Mouse (Mus musculus): ENCODE data around the gene Syngr1. TPM values are rescaled to one million over a fixed set of nuclear protein-coding genes. Genes with fewer than 3 reads are reported as not detected.

The Syngr1 gene
- total RNA-seq, 2 experiments from 2014 or later, result 0.22 to 3.9 TPM

- no peak for ATAC-seq (ENCODE audit: poor library complexity, severe bottlenecking)
Measured at GRCm38 (mm10) chr15:80087406-80088012, 3.6 kb upstream of the Syngr1 start.

- peak; percentile 92 for ATAC-seq (ENCODE audit: poor library complexity, severe bottlenecking)
Measured at GRCm38 (mm10) chr15:80088637-80089036, 2.5 kb upstream of the Syngr1 start.

DNA sequence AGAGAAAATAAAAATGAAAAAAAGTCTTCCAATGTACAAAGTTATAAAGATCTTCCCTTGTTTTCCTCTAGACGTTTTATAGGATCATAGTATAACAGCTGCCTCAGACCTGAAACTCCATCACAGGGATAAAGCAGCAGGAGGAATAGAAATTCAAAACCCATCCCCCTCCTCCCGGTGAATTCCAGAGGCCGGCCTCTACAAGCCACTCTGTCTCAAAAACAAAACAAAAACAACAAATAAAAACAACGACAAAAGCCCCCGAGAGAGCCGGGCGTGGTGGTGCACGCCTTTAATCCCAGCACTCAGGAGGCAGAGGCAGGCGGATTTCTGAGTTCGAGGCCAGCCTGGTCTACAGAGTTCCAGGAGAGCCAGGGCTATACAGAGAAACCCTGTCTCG, 979 bp upstream of the Syngr1 start:
- no peak for ATAC-seq (ENCODE audit: poor library complexity, severe bottlenecking)

DNA sequence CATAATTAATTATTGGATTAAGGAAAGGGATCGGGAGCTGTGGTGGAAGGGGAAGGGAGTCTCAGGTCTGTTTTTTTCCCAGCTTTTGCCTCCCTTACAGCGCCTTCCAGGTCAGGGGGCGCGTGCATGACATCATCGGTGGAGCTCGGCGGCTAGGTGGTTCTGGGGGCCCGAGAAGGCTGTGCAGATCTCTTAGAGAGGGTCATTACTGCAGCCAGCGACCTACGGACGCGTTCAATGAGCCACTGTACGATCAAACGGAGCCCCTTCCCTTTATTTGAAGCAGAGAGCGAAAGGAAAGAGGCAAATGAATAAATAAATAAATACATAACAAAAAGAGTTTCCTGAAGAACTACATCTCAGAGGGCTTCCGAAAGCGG, 403 bp upstream of the Syngr1 start:
- 0 out of 2 replicates have a peak, but pooled peaks have one; percentile 20 for ATAC-seq (ENCODE audit: poor library complexity, severe bottlenecking)

GRCm38 (mm10) chr15:80092041-80092441, 907 bp downstream of the Syngr1 start:
- ATAC-seq (ENCODE audit: poor library complexity, severe bottlenecking), result no peak

DNA sequence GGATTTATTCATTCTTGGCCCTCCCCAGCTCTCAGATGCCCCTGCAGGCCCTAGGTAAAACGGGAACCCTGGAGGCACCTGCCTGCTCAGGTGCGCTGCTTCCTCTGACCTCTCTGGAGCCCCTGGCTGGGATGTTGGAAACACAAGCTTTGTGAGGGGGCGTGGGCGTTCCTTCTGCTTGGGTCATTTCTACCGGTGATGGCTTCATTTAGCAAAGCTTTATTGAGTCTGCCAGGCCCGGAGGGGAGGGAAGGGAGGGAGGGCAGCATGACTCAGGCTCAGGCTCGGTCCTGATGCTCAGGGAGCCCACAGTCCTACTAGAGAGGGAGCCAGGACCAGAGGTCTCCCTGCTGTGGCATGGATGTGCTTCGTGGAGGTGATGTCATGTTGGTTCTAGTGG, 1.5 kb downstream of the Syngr1 start:
- ATAC-seq (ENCODE audit: poor library complexity, severe bottlenecking), result no peak

DNA sequence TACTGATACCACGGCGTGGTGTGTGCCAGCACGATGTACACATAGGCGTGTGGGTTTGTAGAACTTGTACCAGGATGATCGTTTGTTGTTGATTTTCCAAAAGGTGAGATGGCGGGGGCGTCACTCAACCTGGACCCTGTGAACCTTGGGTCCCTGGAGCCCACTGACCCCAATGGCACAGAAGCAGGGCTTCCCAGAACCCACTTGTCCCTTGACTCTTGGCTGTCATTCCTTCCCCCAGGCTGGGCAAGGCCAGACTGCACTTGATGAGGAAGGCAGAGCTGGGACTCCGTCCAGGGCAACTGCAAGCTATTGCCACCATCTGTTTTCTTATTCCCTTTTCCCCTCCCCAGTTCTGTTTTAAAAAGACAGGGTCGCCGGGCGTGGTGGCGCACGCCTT, 3.1 kb downstream of the Syngr1 start:
- no peak for ATAC-seq (ENCODE audit: poor library complexity, severe bottlenecking)

- no peak for ATAC-seq (ENCODE audit: poor library complexity, severe bottlenecking)
Measured at GRCm38 (mm10) chr15:80095596-80095995, 4.5 kb downstream of the Syngr1 start.

- no peak for ATAC-seq (ENCODE audit: poor library complexity, severe bottlenecking)
Measured at GRCm38 (mm10) chr15:80096406-80096805, 5.3 kb downstream of the Syngr1 start.

- ATAC-seq (ENCODE audit: poor library complexity, severe bottlenecking), result peak; percentile 60
Measured at GRCm38 (mm10) chr15:80096946-80097881, 6.1 kb downstream of the Syngr1 start.

- 0 out of 2 replicates have a peak, but pooled peaks have one; percentile 21 for ATAC-seq (ENCODE audit: poor library complexity, severe bottlenecking)
Measured at GRCm38 (mm10) chr15:80097999-80098461, 6.9 kb downstream of the Syngr1 start.

- no peak for ATAC-seq (ENCODE audit: poor library complexity, severe bottlenecking)
Measured at GRCm38 (mm10) chr15:80098809-80099208, 7.7 kb downstream of the Syngr1 start.

- ATAC-seq (ENCODE audit: poor library complexity, severe bottlenecking), result no peak
Measured at GRCm38 (mm10) chr15:80099477-80099876, 8.3 kb downstream of the Syngr1 start.

GRCm38 (mm10) chr15:80100196-80100595, 9.1 kb downstream of the Syngr1 start:
- ATAC-seq (ENCODE audit: poor library complexity, severe bottlenecking), result no peak

- ATAC-seq (ENCODE audit: poor library complexity, severe bottlenecking), result no peak
Measured at GRCm38 (mm10) chr15:80100871-80101270, 9.7 kb downstream of the Syngr1 start.

DNA sequence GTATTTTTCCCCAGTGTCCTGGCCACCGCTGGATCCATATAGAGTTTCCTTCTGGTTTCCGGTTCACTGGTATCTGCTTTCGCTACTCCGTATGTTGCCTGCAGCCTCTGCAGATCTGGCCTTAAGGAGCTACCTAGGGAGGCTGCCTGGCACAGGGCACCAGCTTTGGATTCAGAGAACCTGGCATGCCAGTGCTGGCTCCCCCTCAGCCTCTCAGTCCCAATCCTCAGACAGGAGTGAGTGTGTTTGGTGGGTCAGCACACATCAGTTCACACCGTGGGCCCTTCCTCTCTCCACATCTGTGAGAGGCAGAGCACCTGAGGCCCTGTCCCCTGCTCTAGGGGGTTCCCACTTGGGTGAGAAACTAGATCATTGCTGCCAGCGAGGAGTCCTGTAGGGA, 10.4 kb downstream of the Syngr1 start:
- no peak for ATAC-seq (ENCODE audit: poor library complexity, severe bottlenecking)

DNA sequence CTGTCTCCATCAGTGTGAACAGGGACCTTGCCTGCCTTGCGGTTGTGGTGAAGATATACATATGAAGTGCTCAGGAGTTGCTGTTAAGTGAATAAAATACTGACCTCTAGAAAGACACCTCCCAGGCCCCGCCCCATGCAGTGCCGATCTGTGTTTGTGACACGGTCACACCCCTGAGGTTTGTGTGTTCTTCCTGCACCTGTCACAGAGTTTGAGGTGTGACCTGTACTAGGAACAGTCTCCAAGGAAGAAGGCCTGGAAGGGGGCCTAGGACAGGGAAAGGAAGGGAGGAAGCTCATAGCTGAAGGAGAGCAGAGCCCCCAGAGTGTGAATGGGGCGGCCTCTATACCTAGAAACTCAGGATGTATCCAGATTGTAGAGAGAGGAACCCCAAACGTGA, 11.4 kb downstream of the Syngr1 start:
- no peak for ATAC-seq (ENCODE audit: poor library complexity, severe bottlenecking)

DNA sequence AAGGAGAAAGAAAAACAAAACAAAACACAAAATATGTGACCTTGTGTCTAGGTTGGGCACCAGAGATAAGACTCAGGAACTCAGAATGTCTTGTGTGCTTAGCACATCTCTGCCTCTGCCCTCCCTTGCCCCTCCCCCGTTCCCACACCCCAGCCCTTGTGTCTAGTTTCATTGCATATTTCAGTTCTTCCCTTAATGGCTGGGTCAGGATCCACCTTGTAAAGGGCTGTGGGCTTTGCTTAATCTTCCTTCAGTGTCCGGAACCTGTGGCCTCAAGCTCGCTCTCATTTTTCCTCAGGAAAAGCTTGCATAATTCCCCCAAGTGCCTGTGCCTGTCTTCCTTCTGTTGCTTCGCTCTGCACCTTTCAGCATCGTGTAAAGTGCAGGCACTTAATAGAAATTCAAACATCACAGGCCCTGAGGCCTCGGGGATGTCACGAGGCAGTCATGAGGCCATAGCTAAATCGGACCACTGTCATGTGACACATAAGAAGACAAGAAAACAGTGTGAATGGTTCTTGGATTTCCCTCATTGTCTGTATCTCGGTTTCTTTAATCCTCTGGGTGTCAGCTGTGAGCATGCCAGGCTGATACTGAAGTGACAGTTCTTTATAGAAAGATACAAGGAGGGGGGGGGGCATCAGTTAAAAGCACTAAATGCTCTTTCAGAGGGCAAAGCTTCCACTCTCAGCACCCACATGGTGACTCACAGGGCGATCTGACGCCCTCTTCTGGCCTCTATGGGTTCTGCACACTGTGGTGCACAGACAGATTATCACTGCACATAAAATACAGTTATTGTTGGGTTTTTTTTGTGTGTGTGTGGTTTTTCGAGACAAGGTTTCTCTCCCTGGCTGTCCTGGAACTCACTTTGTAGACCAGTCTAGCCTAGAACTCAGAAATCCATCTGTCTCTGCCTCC, 14.6 kb downstream of the Syngr1 start:
- ATAC-seq (ENCODE audit: poor library complexity, severe bottlenecking), result peak; percentile 27; the same call in 1 of the 2 replicates

DNA sequence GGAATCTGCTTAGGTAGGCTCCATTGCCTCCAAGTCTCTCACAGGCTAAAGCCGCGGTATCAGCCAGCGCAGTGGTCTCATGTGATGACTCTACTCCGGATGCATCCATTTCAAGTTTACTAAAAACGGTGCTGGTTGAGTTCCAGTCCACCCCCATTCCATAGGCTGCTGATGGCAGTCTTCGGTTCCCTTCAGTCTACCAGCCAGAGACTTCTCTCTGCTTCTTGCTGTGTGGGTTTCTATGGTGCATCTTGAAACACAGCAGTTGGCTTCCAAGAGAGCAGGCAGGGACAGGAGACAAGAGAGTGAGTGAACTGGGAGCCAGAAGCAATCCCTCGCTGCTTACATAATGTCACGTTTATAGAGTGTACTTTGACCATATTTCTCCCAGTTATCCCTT, 16.0 kb downstream of the Syngr1 start:
- no peak for ATAC-seq (ENCODE audit: poor library complexity, severe bottlenecking)

GRCm38 (mm10) chr15:80107575-80107974, 16.4 kb downstream of the Syngr1 start:
- ATAC-seq (ENCODE audit: poor library complexity, severe bottlenecking), result no peak

DNA sequence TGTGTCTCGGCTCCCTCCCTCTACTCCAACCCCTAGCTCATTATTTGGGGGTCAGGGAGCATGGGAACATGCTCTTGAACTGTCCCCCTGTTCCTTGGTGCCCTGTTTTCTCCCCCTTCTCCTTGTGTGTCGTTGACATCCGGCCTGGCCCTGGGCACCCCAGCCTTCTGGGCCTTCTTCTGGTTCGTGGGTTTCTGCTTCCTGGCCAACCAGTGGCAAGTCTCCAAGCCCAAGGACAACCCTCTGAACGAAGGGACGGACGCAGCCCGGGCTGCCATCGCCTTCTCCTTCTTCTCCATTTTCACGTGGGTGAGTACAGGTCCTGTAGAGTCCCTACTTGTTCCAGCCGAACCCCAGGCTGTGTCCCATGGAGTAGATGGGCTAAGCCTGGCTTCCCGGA, 20.3 kb downstream of the Syngr1 start:
- no peak for ATAC-seq (ENCODE audit: poor library complexity, severe bottlenecking)

All from megakaryocyte, adult 5-6 weeks (primary cell).